Comparison of ENCODE assay signal across 16 mouse cellular contexts in genomic region chr7:3388885-3389284, GRCm38 (mm10). TPM values are rescaled to one million over a fixed set of nuclear protein-coding genes. Genes with fewer than 3 reads are reported as not detected.
DNase-seq lines count a peak whose midpoint lies in the region; ATAC-seq and TF ChIP-seq lines count a peak whose summit lies in the region.
"Had no signal": no experiment of that assay in that cellular context is flagged by ENCODE, and none has a peak within 500 bp of the region (broad histone marks: within the 10 kb centered on the region; RNA-seq: fewer than 3 reads in every experiment).

No protein-coding gene starts in this region.

- no peak overlapping the region for H3K9ac ChIP-seq in lung, embryonic 14.5 days
- H3K9ac ChIP-seq in lung, postnatal 0 days (replicated peaks; ENCODE audit: low read depth): no peak overlapping the region
- H3K9ac ChIP-seq in midbrain, embryonic 16.5 days (ENCODE audit: low read depth, low read length): 0 out of 2 replicates have a peak overlapping the region, but pooled peaks have one; percentile 40
- H3K9ac ChIP-seq: liver, embryonic 15.5 days had no signal

- no peak overlapping the region for H3K27ac ChIP-seq in lung, embryonic 14.5 days (ENCODE audit: low read depth)
- H3K27ac ChIP-seq in lung, postnatal 0 days (ENCODE audit: low read length): no peak overlapping the region
- peak overlapping the region; percentile 82; the same call in 1 of the 2 replicates for H3K27ac ChIP-seq in embryonic facial prominence, embryonic 10.5 days (replicated peaks)
- H3K27ac ChIP-seq in midbrain, embryonic 16.5 days (ENCODE audit: low read length): no peak overlapping the region
- H3K27ac ChIP-seq: liver, embryonic 15.5 days had no signal

- TF ChIP-seq CTCF in lung, embryonic 14.5 days (IDR thresholded peaks at IDR 0.05; ENCODE audit: low read depth): no peak
- TF ChIP-seq CTCF in lung, postnatal 0 days (IDR thresholded peaks at IDR 0.05): no peak

- no peaks in the 10 kb centered on the region for H3K27me3 ChIP-seq in lung, embryonic 14.5 days (ENCODE audit: insufficient read depth, low read length)
- no peaks in the 10 kb centered on the region for H3K27me3 ChIP-seq in lung, postnatal 0 days (replicated peaks; ENCODE audit: insufficient read depth, low read length)
- no peaks in the 10 kb centered on the region; the same call in 1 of the 2 replicates for H3K27me3 ChIP-seq in embryonic facial prominence, embryonic 10.5 days (replicated peaks; ENCODE audit: low read depth, poor library complexity, severe bottlenecking)
- no peaks in the 10 kb centered on the region for H3K27me3 ChIP-seq in midbrain, embryonic 16.5 days (ENCODE audit: control insufficient read depth, insufficient read depth, low read depth, low read length)

- peaks cover 3% of the 10 kb centered on the region; the same call in 1 of the 2 replicates for H3K4me1 ChIP-seq in lung, embryonic 14.5 days (ENCODE audit: insufficient read depth)
- no peaks in the 10 kb centered on the region for H3K4me1 ChIP-seq in lung, postnatal 0 days (ENCODE audit: insufficient read depth, low read depth, low read length)
- peaks cover 45% of the 10 kb centered on the region for H3K4me1 ChIP-seq in embryonic facial prominence, embryonic 10.5 days
- H3K4me1 ChIP-seq in midbrain, embryonic 16.5 days (ENCODE audit: control insufficient read depth, insufficient read depth, low read length): peaks cover 45% of the 10 kb centered on the region
- H3K4me1 ChIP-seq: liver, embryonic 15.5 days had no signal

- no peak for DNase-seq in lung, embryonic 14.5 days
- no peak for DNase-seq in lung, postnatal 0 days (ENCODE audit: low spot score)
- no peak for DNase-seq in embryonic facial prominence, embryonic 10.5 days (ENCODE audit: low spot score)
- no peak for DNase-seq in yolk sac, embryonic 10.5 days (ENCODE audit: low spot score)
- DNase-seq in layer of hippocampus, adult 9-11 months: no peak
- DNase-seq: adrenal gland, postnatal 14 days; cerebellum, adult 11-12 months; gastrocnemius, postnatal 10 days; heart, postnatal 36 days; kidney, adult 9 months; thymus, postnatal 25 days had no signal

- H3K9me3 ChIP-seq in lung, embryonic 14.5 days (ENCODE audit: low read depth, low read length): no peaks in the 10 kb centered on the region
- no peaks in the 10 kb centered on the region for H3K9me3 ChIP-seq in lung, postnatal 0 days (ENCODE audit: low read length)
- H3K9me3 ChIP-seq in embryonic facial prominence, embryonic 10.5 days: no peaks in the 10 kb centered on the region
- H3K9me3 ChIP-seq in midbrain, embryonic 16.5 days (replicated peaks; ENCODE audit: control insufficient read depth, low read length, poor library complexity, severe bottlenecking): no peaks in the 10 kb centered on the region
- H3K9me3 ChIP-seq: liver, embryonic 15.5 days; megakaryocyte, embryonic 14.5 days had no signal

- no peak for ATAC-seq in lung, embryonic 14.5 days (ENCODE audit: insufficient read depth)
- ATAC-seq in lung, postnatal 0 days: no peak
- peak; percentile 52; the same call in 1 of the 2 replicates for ATAC-seq in granulocyte monocyte progenitor cell, adult 5-6 weeks (replicated peaks; ENCODE audit: poor library complexity, severe bottlenecking)
- ATAC-seq in midbrain, embryonic 16.5 days: no peak
- ATAC-seq in frontal cortex, adult (ENCODE audit: low TSS enrichment): no peak

- peak overlapping the region; percentile 65 for H3K4me2 ChIP-seq in lung, embryonic 14.5 days
- no peak overlapping the region for H3K4me2 ChIP-seq in lung, postnatal 0 days (replicated peaks; ENCODE audit: low read depth, low read length)
- H3K4me2 ChIP-seq in midbrain, embryonic 16.5 days (ENCODE audit: low read length): peak overlapping the region; percentile 64
- H3K4me2 ChIP-seq: liver, embryonic 15.5 days had no signal

- 42% methylated on average over 6 of the region's 6 CpGs for WGBS in lung, embryonic 14.5 days
- 43% methylated on average over 6 of the region's 6 CpGs for WGBS in lung, postnatal 0 days
- 64% methylated on average over 6 of the region's 6 CpGs for WGBS in embryonic facial prominence, embryonic 10.5 days
- WGBS in midbrain, embryonic 16.5 days: 68% methylated on average over 6 of the region's 6 CpGs

- H3K36me3 ChIP-seq in lung, embryonic 14.5 days (ENCODE audit: insufficient read depth): no peaks in the 10 kb centered on the region
- H3K36me3 ChIP-seq in lung, postnatal 0 days (ENCODE audit: insufficient read depth, low read length): no peaks in the 10 kb centered on the region
- H3K36me3 ChIP-seq in embryonic facial prominence, embryonic 10.5 days (replicated peaks): peaks cover under 1% of the 10 kb centered on the region
- no peaks in the 10 kb centered on the region for H3K36me3 ChIP-seq in midbrain, embryonic 16.5 days (ENCODE audit: control insufficient read depth, insufficient read depth, low read length)
- H3K36me3 ChIP-seq: liver, embryonic 15.5 days had no signal

- H3K4me3 ChIP-seq in lung, embryonic 14.5 days (ENCODE audit: low read depth, low read length): peak overlapping the region; percentile 28; the same call in 1 of the 2 replicates
- no peak overlapping the region for H3K4me3 ChIP-seq in lung, postnatal 0 days (ENCODE audit: low read depth, low read length)
- peak overlapping the region; percentile 57; the same call in 1 of the 2 replicates for H3K4me3 ChIP-seq in embryonic facial prominence, embryonic 10.5 days
- H3K4me3 ChIP-seq in midbrain, embryonic 16.5 days (ENCODE audit: low read depth, low read length): peak overlapping the region; percentile 53
- H3K4me3 ChIP-seq: liver, embryonic 15.5 days; megakaryocyte, embryonic 14.5 days had no signal

- no peak for TF ChIP-seq EP300 in lung, postnatal 0 days (IDR thresholded peaks at IDR 0.05)

RNA-seq across cellular contexts. Expression of gene Cacng8, which starts 1.6 kb away (rescaled TPM):
- polyA plus RNA-seq in lung, embryonic 14.5 days (2014; fragmentation: Nextera tagmentation; extraction: Ambion mirVana): 2.9 and 4.8 TPM in 2 replicates
- polyA plus RNA-seq in lung, postnatal 0 days (2015; fragmentation: Nextera tagmentation; extraction: Ambion mirVana): 0.13 TPM in 1 of 2 replicates, not detected in the other
- polyA plus RNA-seq in embryonic facial prominence, embryonic 10.5 days (2016; fragmentation: Nextera tagmentation; extraction: Ambion mirVana): 8.5 and 11.4 TPM in 2 replicates
- 1.9 TPM in 1 of 2 replicates, not detected in the other for total RNA-seq in granulocyte monocyte progenitor cell, adult 5-6 weeks (2014; fragmentation: Nextera tagmentation)
- total RNA-seq in granulocyte monocyte progenitor cell, adult 5-6 weeks (2017): not detected in 2 replicates
- 13.3 and 17.3 TPM in 2 replicates for polyA plus RNA-seq in midbrain, embryonic 16.5 days (2015; fragmentation: Nextera tagmentation; extraction: Ambion mirVana)
- total RNA-seq: heart, postnatal 36 days had no signal
- polyA plus RNA-seq: liver, embryonic 15.5 days had no signal

RNA-seq across cellular contexts. Expression of gene Cacng6, which starts 35.1 kb away (rescaled TPM):
- not detected in 2 replicates for polyA plus RNA-seq in lung, embryonic 14.5 days (2014; fragmentation: Nextera tagmentation; extraction: Ambion mirVana)
- not detected in 2 replicates for polyA plus RNA-seq in lung, postnatal 0 days (2015; fragmentation: Nextera tagmentation; extraction: Ambion mirVana)
- 0.29 TPM in 1 of 2 replicates, not detected in the other for polyA plus RNA-seq in embryonic facial prominence, embryonic 10.5 days (2016; fragmentation: Nextera tagmentation; extraction: Ambion mirVana)
- total RNA-seq in granulocyte monocyte progenitor cell, adult 5-6 weeks (2014; fragmentation: Nextera tagmentation): not detected in 2 replicates
- not detected in 2 replicates for total RNA-seq in granulocyte monocyte progenitor cell, adult 5-6 weeks (2017)
- polyA plus RNA-seq in midbrain, embryonic 16.5 days (2015; fragmentation: Nextera tagmentation; extraction: Ambion mirVana): 0.10 TPM in 1 of 2 replicates, not detected in the other
- total RNA-seq: adrenal gland, postnatal 14 days had no signal

RNA-seq across cellular contexts. Expression of gene Cacng7, which starts 56.1 kb away (rescaled TPM):
- polyA plus RNA-seq in lung, embryonic 14.5 days (2014; fragmentation: Nextera tagmentation; extraction: Ambion mirVana): 1.2 and 1.5 TPM in 2 replicates
- polyA plus RNA-seq in lung, postnatal 0 days (2015; fragmentation: Nextera tagmentation; extraction: Ambion mirVana): 0.25 and 0.48 TPM in 2 replicates
- 1.2 and 1.9 TPM in 2 replicates for polyA plus RNA-seq in embryonic facial prominence, embryonic 10.5 days (2016; fragmentation: Nextera tagmentation; extraction: Ambion mirVana)
- not detected in 2 replicates for total RNA-seq in granulocyte monocyte progenitor cell, adult 5-6 weeks (2014; fragmentation: Nextera tagmentation)
- total RNA-seq in granulocyte monocyte progenitor cell, adult 5-6 weeks (2017): not detected in 2 replicates
- polyA plus RNA-seq in midbrain, embryonic 16.5 days (2015; fragmentation: Nextera tagmentation; extraction: Ambion mirVana): 2.6 and 3.0 TPM in 2 replicates
